Mouse (Mus musculus) embryonic facial prominence, embryonic 15.5 days (tissue): Measurements from ENCODE around the gene Grik2. TPM values are rescaled to one million over a fixed set of nuclear protein-coding genes. Genes with fewer than 3 reads are reported as not detected.
"Not testable (repeated sequence)": the region's sequence is repeated elsewhere in the genome, so short reads cannot be mapped to it uniquely, and the experiment has no call there.

Experiments
- ATAC-seq: fragments of 200-750 bp; cut with Nextera tagmentation; 2 replicates; pipeline ENCODE4 v1.8.0; 2017; ENCODE audit warnings: low read depth, moderate TSS enrichment; ENCODE audit not compliant: insufficient number of reproducible peaks, low FRiP score, low TSS enrichment
- H3K27ac ChIP-seq: fragments of 300-500 bp; sonication (generic); replicated peaks from 2 replicates; pipeline ENCODE4 v1.5.1; 2015; ENCODE audit warnings: mild to moderate bottlenecking, inconsistent platforms
- H3K27me3 ChIP-seq: fragments of 300-500 bp; sonication (generic); 2 replicates; pipeline ENCODE4 v1.6.1; 2015; ENCODE audit warnings: inconsistent platforms
- H3K36me3 ChIP-seq: fragments of 300-500 bp; sonication (generic); 2 replicates; pipeline ENCODE4 v1.6.1; 2015; ENCODE audit warnings: mild to moderate bottlenecking, inconsistent platforms
- H3K4me1 ChIP-seq: fragments of 300-500 bp; sonication (generic); 2 replicates; pipeline ENCODE4 v1.6.1; 2015; ENCODE audit warnings: inconsistent platforms
- H3K4me2 ChIP-seq: fragments of 300-500 bp; sonication (generic); replicated peaks from 2 replicates; pipeline ENCODE4 v1.6.1; 2015; ENCODE audit warnings: mild to moderate bottlenecking, inconsistent platforms
- H3K4me3 ChIP-seq: fragments of 300-500 bp; sonication (generic); replicated peaks from 2 replicates; pipeline ENCODE4 v1.5.1; 2015; ENCODE audit warnings: mild to moderate bottlenecking, inconsistent platforms
- H3K9ac ChIP-seq: fragments of 300-500 bp; sonication (generic); 2 replicates; pipeline ENCODE4 v1.6.1; 2015; ENCODE audit warnings: inconsistent platforms
- H3K9me3 ChIP-seq: fragments of 300-500 bp; sonication (generic); replicated peaks from 2 replicates; pipeline ENCODE4 v1.6.1; 2016; ENCODE audit warnings: inconsistent platforms
- WGBS: fragments of 180-500 bp; shearing (Covaris S2); methylation state at CpG from one replicate; pipeline ENCODE4 v1.1.7; 2015; 5-methylcytosine and 5-hydroxymethylcytosine counted together
- polyA plus RNA-seq: library from polyadenylated mRNA; unstranded; fragments of >200 nt; fragmentation: Nextera tagmentation; extraction: Ambion mirVana; gene quantifications from 2 replicates; pipeline ENCODE4 v1.2.1, GENCODE M21; 2015

Gene Grik2
- polyA plus RNA-seq, 1 experiment from 2014 or later, result 1.5 TPM

DNA sequence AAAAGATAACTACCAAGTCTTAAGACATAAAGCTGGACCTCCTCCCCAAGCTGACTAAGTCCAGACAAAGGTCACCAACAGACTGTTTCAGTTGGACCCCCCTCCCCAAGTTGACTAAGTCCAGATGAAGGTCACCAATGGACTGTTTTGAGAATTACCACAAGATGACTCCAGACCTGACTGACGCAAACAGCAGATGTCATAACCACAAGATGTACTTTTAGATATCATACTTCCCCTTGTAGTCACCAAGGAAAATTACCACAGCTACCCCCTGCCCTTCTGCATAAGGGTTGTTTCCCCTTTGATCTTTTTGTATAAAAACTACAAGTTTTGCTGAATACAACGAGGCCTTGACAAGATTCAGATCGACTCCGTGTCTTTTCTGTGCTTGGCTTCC is 637.1 kb downstream of the Grik2 start:
- WGBS, result 80% methylated on average over 4 of the region's 4 CpGs
- H3K4me1 ChIP-seq, H3K9me3 ChIP-seq, H3K27me3 ChIP-seq, H3K4me3 ChIP-seq, H3K4me2 ChIP-seq, H3K9ac ChIP-seq, H3K36me3 ChIP-seq, H3K27ac ChIP-seq, ATAC-seq: not testable (repeated sequence)

DNA sequence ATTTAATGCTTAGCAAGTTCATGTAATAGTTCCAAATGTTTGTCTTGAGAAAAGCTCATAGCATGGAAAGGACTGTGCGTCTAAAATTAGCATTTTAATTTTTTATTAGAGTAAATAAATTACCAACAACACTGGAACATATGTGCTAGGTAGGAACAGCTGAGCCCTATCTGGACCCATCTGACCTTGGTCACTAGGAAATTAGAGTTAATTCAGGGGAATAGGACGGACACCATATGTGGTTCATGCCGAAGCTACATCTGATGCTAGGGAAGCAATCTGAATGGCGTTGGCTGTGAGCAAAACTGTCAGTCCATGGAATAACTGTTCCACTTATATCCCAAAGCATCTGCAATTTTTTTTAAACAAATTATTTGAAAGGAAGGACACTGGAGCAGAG is 638.9 kb downstream of the Grik2 start:
- no peaks in the 10 kb centered on the region for H3K9me3 ChIP-seq
- WGBS, result 51% methylated on average over 4 of the region's 4 CpGs
- H3K4me2 ChIP-seq, result no peak overlapping the region
- no peaks in the 10 kb centered on the region for H3K36me3 ChIP-seq
- H3K9ac ChIP-seq, result no peak overlapping the region
- H3K27ac ChIP-seq, result no peak overlapping the region
- no peak for ATAC-seq
- H3K4me1 ChIP-seq, result no peaks in the 10 kb centered on the region
- H3K27me3 ChIP-seq, result no peaks in the 10 kb centered on the region
- no peak overlapping the region for H3K4me3 ChIP-seq

DNA sequence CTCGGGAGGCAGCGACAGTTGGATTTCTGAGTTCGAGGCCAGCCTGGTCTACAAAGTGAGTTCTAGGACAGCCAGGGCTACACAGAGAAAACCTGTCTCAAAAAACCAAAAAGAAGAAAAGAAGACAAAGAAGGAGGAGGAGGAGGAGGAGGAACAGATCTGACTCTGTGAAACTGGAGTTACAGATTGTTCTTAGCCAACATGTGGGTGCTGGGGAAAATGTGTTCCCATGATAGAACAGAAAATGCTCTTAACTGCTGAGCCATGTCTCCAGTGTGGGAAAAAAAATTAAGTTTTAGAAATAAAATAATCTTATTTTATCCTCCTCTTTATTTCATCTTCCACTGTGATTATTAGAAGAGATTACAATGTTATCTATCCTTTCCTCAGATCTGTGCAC is 645.9 kb downstream of the Grik2 start:
- no peaks in the 10 kb centered on the region for H3K4me1 ChIP-seq
- no peaks in the 10 kb centered on the region for H3K27me3 ChIP-seq
- WGBS, result 88% methylated on average over 3 of the region's 3 CpGs
- no peak overlapping the region for H3K4me2 ChIP-seq
- no peak for ATAC-seq
- H3K4me3 ChIP-seq, result no peak overlapping the region
- H3K9ac ChIP-seq, result no peak overlapping the region
- no peaks in the 10 kb centered on the region for H3K9me3 ChIP-seq
- H3K36me3 ChIP-seq, result no peaks in the 10 kb centered on the region
- H3K27ac ChIP-seq, result no peak overlapping the region

DNA sequence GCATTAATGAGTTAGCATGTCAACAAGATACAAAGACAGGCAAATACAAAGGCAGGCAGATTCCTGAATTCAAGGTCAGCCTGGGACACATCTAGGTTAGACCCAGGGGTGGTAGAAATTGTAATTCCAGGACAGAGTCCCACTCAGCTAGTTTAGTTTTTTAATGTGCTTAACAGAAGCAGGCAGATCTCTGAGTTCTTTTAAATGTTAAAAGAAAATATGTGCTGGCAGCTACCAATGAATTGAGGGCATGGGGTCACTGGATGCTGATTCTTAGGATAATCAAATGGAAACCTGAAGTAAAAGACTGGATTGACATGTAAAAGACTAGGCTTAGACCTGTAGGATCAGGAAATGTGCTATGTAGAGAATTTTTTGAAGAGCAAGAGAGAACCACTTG is 651.8 kb downstream of the Grik2 start:
- no peaks in the 10 kb centered on the region for H3K9me3 ChIP-seq
- H3K36me3 ChIP-seq, result no peaks in the 10 kb centered on the region
- no peak overlapping the region for H3K9ac ChIP-seq
- ATAC-seq, result no peak
- no peaks in the 10 kb centered on the region for H3K27me3 ChIP-seq
- H3K27ac ChIP-seq, result no peak overlapping the region
- no peak overlapping the region for H3K4me3 ChIP-seq
- no peaks in the 10 kb centered on the region for H3K4me1 ChIP-seq
- H3K4me2 ChIP-seq, result no peak overlapping the region

DNA sequence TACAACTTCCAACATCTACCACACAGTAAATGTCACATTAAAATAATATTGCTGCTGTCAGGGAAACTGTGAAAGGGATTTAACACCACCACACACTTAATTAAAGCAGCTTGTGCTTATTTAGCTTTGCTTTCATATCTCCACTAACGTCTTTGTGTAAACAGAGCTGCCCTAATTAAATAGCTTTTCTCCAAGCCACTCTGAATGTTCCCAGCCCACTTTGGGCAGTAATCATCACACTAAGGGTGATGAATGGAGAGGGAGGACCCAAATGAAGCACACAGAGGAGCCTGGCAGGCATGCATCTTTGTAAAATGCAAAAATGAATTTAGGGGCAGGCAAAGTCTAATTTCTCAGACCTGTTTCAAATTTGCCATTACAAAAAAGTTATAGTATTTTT is 657.3 kb downstream of the Grik2 start:
- Histone ChIP-seq H3K27ac (no peak overlapping the region), H3K4me1 (no peaks in the 10 kb centered on the region), H3K9ac (no peak overlapping the region), H3K36me3 (no peaks in the 10 kb centered on the region), H3K27me3 (no peaks in the 10 kb centered on the region), H3K4me3 (no peak overlapping the region), H3K4me2 (no peak overlapping the region), H3K9me3 (no peaks in the 10 kb centered on the region)
- ATAC-seq, result no peak
- WGBS, result 19% methylated on average over 1 of the region's 1 CpGs

DNA sequence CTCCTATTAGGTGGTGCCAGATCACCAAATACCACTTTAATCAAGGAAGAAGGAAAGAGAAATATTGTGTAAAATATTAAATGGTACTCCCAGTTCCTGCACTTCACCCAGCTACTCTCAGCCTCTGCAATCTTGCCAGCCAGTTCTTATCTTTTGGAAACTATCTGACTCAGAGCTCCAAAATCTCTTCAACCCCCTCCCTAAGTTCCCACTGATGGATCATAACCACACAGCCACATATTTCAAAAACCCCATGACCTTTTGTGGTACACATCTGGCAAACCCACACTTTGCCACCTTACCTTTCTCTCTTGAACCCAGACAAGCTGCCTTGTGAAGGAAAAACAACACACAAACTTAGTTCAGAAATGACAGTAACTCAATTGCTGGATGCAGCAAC is 738.2 kb downstream of the Grik2 start:
- Histone ChIP-seq H3K36me3 (no peaks in the 10 kb centered on the region), H3K9ac (no peak overlapping the region), H3K4me3 (no peak overlapping the region), H3K9me3 (no peaks in the 10 kb centered on the region), H3K27me3 (no peaks in the 10 kb centered on the region), H3K4me2 (no peak overlapping the region), H3K27ac (no peak overlapping the region), H3K4me1 (no peaks in the 10 kb centered on the region)
- no peak for ATAC-seq

DNA sequence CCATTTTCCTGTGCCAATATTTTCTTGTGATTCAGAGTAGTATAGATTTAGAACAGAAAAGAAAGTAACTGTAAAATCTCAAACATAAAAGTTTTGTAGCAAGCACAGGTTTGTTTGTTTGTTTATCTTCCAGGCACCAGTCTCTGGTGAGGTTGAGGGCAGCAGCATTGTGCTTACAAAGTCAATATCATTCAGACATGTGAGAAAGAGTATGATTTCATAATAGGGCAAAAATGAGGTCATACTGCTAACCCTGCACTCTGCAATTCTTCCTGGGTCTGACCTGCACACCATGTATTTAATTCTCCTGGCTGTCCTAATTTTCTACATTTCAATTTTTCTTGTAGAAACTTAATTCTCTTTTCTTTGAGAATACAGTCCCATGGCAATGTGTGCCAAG is 739.2 kb downstream of the Grik2 start:
- no peaks in the 10 kb centered on the region for H3K9me3 ChIP-seq
- H3K36me3 ChIP-seq, result no peaks in the 10 kb centered on the region
- H3K4me3 ChIP-seq, result no peak overlapping the region
- H3K9ac ChIP-seq, result no peak overlapping the region
- no peak overlapping the region for H3K27ac ChIP-seq
- H3K4me1 ChIP-seq, result no peaks in the 10 kb centered on the region
- ATAC-seq, result no peak
- H3K4me2 ChIP-seq, result no peak overlapping the region
- H3K27me3 ChIP-seq, result no peaks in the 10 kb centered on the region
